Mouse (Mus musculus) activated CD4-positive, CD25-positive, alpha-beta regulatory T cell, adult 4 months (primary cell): ENCODE data around the gene Gulp1. TPM values are rescaled to one million over a fixed set of nuclear protein-coding genes. Genes with fewer than 3 reads are reported as not detected.

Experiments used
- ATAC-seq: one replicate; pipeline ENCODE4 v1.8.0; 2017
- polyA plus RNA-seq, 2 experiments: library from polyadenylated mRNA; unstranded; fragments of 100-300 nt; shearing (Covaris generic); gene quantifications; one replicate each; pipeline ENCODE4 v1.2.1; 2017

The Gulp1 gene
- polyA plus RNA-seq, 2 experiments from 2014 or later: not detected

GRCm38 (mm10) chr1:44741256-44741655, 189.9 kb downstream of the Gulp1 start:
- no peak for ATAC-seq

- no peak for ATAC-seq
Measured at GRCm38 (mm10) chr1:44745711-44746110, 194.4 kb downstream of the Gulp1 start.

GRCm38 (mm10) chr1:44750731-44751730, 199.7 kb downstream of the Gulp1 start:
- no peak for ATAC-seq

GRCm38 (mm10) chr1:44778251-44778650, 226.9 kb downstream of the Gulp1 start:
- no peak for ATAC-seq

GRCm38 (mm10) chr1:44803594-44804372, 252.5 kb downstream of the Gulp1 start:
- ATAC-seq: no peak

- ATAC-seq: no peak
Measured at GRCm38 (mm10) chr1:44806368-44806767, 255.1 kb downstream of the Gulp1 start.

- no peak for ATAC-seq
Measured at GRCm38 (mm10) chr1:44810336-44810735, 259.0 kb downstream of the Gulp1 start.

GRCm38 (mm10) chr1:44833934-44834333, 282.6 kb downstream of the Gulp1 start:
- ATAC-seq: no peak
